Mouse (Mus musculus): ENCODE results near the gene Nhs. TPM values are rescaled to one million over a fixed set of nuclear protein-coding genes. Genes with fewer than 3 reads are reported as not detected.
A peak's percentile ranks its signal among the peaks of the same experiment; 100 is the strongest.

Gene Nhs
- total RNA-seq (2014; rRNA removed) (0.07 and 0.09 TPM in 2 replicates), polyA plus RNA-seq (2012; rRNA removed) (0.01 and 0.04 TPM in 2 replicates)

DNA sequence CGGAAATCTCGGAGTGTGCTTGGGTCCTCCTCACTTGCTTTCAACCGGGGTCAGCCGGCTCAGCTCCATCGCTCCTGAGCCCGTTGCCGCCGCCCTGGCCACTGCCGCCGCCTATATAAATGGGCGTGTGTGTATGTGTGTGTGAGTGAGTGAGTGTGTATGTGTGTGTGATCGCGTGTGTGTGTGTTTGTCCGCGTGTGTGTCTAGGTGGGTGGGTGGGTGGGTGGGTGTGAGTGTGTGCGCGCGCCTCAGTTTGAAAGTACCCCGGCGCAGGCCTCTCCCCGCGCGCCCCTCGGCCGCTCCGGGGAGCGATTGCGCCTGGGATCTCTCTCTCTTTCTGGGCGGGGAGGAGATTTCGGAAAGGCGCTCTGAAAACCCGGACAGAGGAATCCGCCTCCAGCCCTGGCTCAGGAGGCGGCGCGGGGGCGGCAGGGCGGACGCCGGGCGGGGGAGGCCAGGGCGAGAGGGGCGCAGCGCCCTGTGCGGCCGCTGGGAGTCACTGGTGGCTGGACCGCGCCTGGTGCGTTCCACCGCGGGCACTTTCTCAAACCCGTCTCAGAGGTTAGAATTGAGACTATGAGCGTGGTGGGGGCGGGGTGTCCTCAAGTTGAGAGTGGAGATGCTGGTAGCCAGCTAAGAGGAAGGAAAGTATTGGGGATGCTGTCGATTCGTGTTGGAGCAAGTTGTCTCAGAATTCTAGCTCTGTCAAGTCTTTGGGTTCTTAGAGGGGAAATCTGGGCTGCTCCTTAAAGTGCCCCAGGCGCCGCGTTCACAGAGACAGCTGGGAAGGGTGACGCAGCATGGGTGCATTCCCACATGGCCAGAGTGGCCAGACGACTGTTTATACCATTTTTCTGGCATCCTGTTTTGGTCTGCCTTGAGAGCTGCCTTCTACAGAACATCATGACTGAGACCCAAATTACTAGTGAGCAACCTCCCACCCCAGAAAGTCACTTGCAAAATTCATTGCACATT lies at the start of gene Nhs:
Nhs (minus strand) TSS at position 94 of the 975 bp plus-strand sequence.
- 3% methylated on average over 56 of the region's 61 CpGs for WGBS
- no peaks in the 10 kb centered on the region for H3K79me2 ChIP-seq (ENCODE audit: control insufficient read depth, insufficient read depth, low read length)
- no peak for DNase-seq (ENCODE audit: extremely low read depth, low read depth, low spot score)
- peak; percentile 35; the same call in 1 of the 2 replicates for TF ChIP-seq CTCF (IDR thresholded peaks at IDR 0.05; ENCODE audit: low read depth, low read length)
- TF ChIP-seq POLR2A (IDR thresholded peaks at IDR 0.05; ENCODE audit: extremely low read depth, insufficient read depth, low read length) = no peak
- peak within 1 kb of the TSS; percentile 69 for H3K4me3 ChIP-seq (ENCODE audit: insufficient read depth, low read depth, low read length)
- peak within 1 kb of the TSS; percentile 26; the same call in 1 of the 2 replicates for H3K9ac ChIP-seq (ENCODE audit: low read depth, low read length)
- no peak within 1 kb of the TSS for H3K27ac ChIP-seq (replicated peaks; ENCODE audit: insufficient read depth, low read depth, low read length)
- H3K4me1 ChIP-seq (ENCODE audit: control insufficient read depth, insufficient read depth, low read length) = no peaks in the 10 kb centered on the region; the same call in 1 of the 2 replicates
- H3K27me3 ChIP-seq (ENCODE audit: control insufficient read depth, insufficient read depth, low read length) = 0 out of 2 replicates have a peak, but pooled peaks cover 4% of the 10 kb centered on the region
- no peaks in the 10 kb centered on the region for H3K36me3 ChIP-seq (ENCODE audit: control insufficient read depth, insufficient read depth, low read length)

DNA sequence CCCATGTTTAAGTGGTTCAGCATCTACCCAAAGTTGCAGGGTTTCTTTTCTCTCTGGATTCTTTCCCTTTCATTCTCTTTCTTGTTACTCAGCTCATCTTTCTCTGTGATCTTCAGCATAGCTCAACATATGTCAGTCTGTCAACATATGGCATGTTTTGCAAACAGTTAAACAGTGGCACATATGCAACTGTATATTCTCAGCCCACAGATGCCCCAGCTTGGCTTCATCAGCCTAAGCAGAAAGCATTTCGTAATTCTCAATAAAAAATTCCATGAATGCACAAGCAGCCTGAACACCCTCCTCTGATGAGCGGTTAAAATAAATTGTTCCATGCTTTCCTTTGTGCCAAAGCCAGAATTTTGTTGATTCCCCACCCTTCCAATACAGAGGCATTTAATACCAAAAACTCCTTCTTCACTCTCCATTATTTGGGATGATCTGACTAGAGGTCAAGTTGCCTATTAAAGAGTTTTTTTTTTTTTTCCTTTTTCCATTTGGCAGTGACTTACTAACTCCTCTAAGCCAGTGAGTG lies 46.9 kb upstream of the Nhs start:
- Histone ChIP-seq H3K4me1 (ENCODE audit: control insufficient read depth, insufficient read depth, low read length) (no peaks in the 10 kb centered on the region), H3K79me2 (ENCODE audit: control insufficient read depth, insufficient read depth, low read length) (no peaks in the 10 kb centered on the region), H3K27me3 (ENCODE audit: control insufficient read depth, insufficient read depth, low read length) (no peaks in the 10 kb centered on the region), H3K4me3 (ENCODE audit: insufficient read depth, low read depth, low read length) (no peak overlapping the region), H3K9ac (ENCODE audit: low read depth, low read length) (no peak overlapping the region), H3K27ac (replicated peaks; ENCODE audit: insufficient read depth, low read depth, low read length) (no peak overlapping the region), H3K36me3 (ENCODE audit: control insufficient read depth, insufficient read depth, low read length) (no peaks in the 10 kb centered on the region)
- WGBS = 90% methylated on average over 2 of the region's 2 CpGs
- TF ChIP-seq CTCF (IDR thresholded peaks at IDR 0.05; ENCODE audit: low read depth, low read length) (no peak), POLR2A (IDR thresholded peaks at IDR 0.05; ENCODE audit: extremely low read depth, insufficient read depth, low read length) (no peak)
- no peak for DNase-seq (ENCODE audit: extremely low read depth, low read depth, low spot score)

GRCm38 (mm10) chrX:162158743-162159636 lies 540 bp downstream of the Nhs start:
- Histone ChIP-seq H3K27me3 (ENCODE audit: control insufficient read depth, insufficient read depth, low read length) (0 out of 2 replicates have a peak, but pooled peaks cover 4% of the 10 kb centered on the region), H3K4me3 (ENCODE audit: insufficient read depth, low read depth, low read length) (peak overlapping the region; percentile 69), H3K27ac (replicated peaks; ENCODE audit: insufficient read depth, low read depth, low read length) (no peak overlapping the region), H3K9ac (ENCODE audit: low read depth, low read length) (peak overlapping the region; percentile 26; the same call in 1 of the 2 replicates), H3K36me3 (ENCODE audit: control insufficient read depth, insufficient read depth, low read length) (no peaks in the 10 kb centered on the region), H3K79me2 (ENCODE audit: control insufficient read depth, insufficient read depth, low read length) (no peaks in the 10 kb centered on the region), H3K4me1 (ENCODE audit: control insufficient read depth, insufficient read depth, low read length) (no peaks in the 10 kb centered on the region; the same call in 1 of the 2 replicates)
- DNase-seq (ENCODE audit: extremely low read depth, low read depth, low spot score) = no peak
- WGBS = 2% methylated on average over 63 of the region's 80 CpGs
- TF ChIP-seq POLR2A (IDR thresholded peaks at IDR 0.05; ENCODE audit: extremely low read depth, insufficient read depth, low read length) (no peak), CTCF (IDR thresholded peaks at IDR 0.05; ENCODE audit: low read depth, low read length) (no peak)

- TF ChIP-seq CTCF (IDR thresholded peaks at IDR 0.05; ENCODE audit: low read depth, low read length) = no peak
- TF ChIP-seq POLR2A (IDR thresholded peaks at IDR 0.05; ENCODE audit: extremely low read depth, insufficient read depth, low read length) = no peak
- 31% methylated on average over 5 of the region's 5 CpGs for WGBS
- H3K9ac ChIP-seq (ENCODE audit: low read depth, low read length) = no peak overlapping the region
- 0 out of 2 replicates have a peak, but pooled peaks cover 4% of the 10 kb centered on the region for H3K27me3 ChIP-seq (ENCODE audit: control insufficient read depth, insufficient read depth, low read length)
- H3K4me1 ChIP-seq (ENCODE audit: control insufficient read depth, insufficient read depth, low read length) = no peaks in the 10 kb centered on the region; the same call in 1 of the 2 replicates
- no peak for DNase-seq (ENCODE audit: extremely low read depth, low read depth, low spot score)
- H3K27ac ChIP-seq (replicated peaks; ENCODE audit: insufficient read depth, low read depth, low read length) = no peak overlapping the region
- no peak overlapping the region for H3K4me3 ChIP-seq (ENCODE audit: insufficient read depth, low read depth, low read length)
- no peaks in the 10 kb centered on the region for H3K36me3 ChIP-seq (ENCODE audit: control insufficient read depth, insufficient read depth, low read length)
- H3K79me2 ChIP-seq (ENCODE audit: control insufficient read depth, insufficient read depth, low read length) = no peaks in the 10 kb centered on the region
These were observed 1.4 kb downstream of the Nhs start for GRCm38 (mm10) chrX:162158142-162158541.

DNA sequence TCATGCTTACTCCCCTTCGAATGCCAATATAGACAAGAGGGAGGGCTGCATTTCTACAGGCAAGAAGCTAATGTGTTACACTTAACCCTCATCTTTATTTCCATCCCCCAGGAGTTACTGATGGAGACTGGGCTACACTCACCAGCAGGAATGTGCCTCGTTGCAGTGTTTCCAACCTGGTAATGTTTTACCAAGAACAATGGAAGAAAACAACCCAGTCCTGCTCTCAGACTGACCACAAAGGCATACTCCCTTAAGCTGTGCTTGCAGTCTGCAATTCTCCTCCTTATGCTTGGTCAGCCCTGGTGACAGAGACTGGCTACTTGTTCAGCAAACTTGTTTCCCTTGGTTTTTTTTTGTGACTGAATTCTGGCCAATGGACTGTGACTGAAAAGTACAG lies 21.7 kb downstream of the Nhs start:
- no peak overlapping the region for H3K27ac ChIP-seq (replicated peaks; ENCODE audit: insufficient read depth, low read depth, low read length)
- DNase-seq (ENCODE audit: extremely low read depth, low read depth, low spot score) = no peak
- H3K36me3 ChIP-seq (ENCODE audit: control insufficient read depth, insufficient read depth, low read length) = no peaks in the 10 kb centered on the region
- H3K4me3 ChIP-seq (ENCODE audit: insufficient read depth, low read depth, low read length) = no peak overlapping the region
- no peaks in the 10 kb centered on the region for H3K79me2 ChIP-seq (ENCODE audit: control insufficient read depth, insufficient read depth, low read length)
- TF ChIP-seq CTCF (IDR thresholded peaks at IDR 0.05; ENCODE audit: low read depth, low read length) = no peak
- TF ChIP-seq POLR2A (IDR thresholded peaks at IDR 0.05; ENCODE audit: extremely low read depth, insufficient read depth, low read length) = no peak
- 29% methylated on average over 2 of the region's 2 CpGs for WGBS
- no peak overlapping the region for H3K9ac ChIP-seq (ENCODE audit: low read depth, low read length)
- H3K4me1 ChIP-seq (ENCODE audit: control insufficient read depth, insufficient read depth, low read length) = no peaks in the 10 kb centered on the region
- no peaks in the 10 kb centered on the region for H3K27me3 ChIP-seq (ENCODE audit: control insufficient read depth, insufficient read depth, low read length)
